Mouse (Mus musculus) olfactory bulb, adult 2 months (tissue): Measurements from ENCODE around the gene Fyn.

Source experiments
- CTCF ChIP-seq: fragments of 200-500 bp; IDR thresholded peaks from 2 replicates; pipeline ENCODE4 v1.5.1; 2012; ENCODE audit warnings: low read depth, mild to moderate bottlenecking, low read length, moderate library complexity; ENCODE audit not compliant: insufficient read depth
- POLR2A ChIP-seq: fragments of 200-500 bp; IDR thresholded peaks from 2 replicates; pipeline ENCODE4 v1.6.1; 2012; ENCODE audit warnings: mild to moderate bottlenecking, low read depth, low read length, moderate library complexity; ENCODE audit not compliant: insufficient read depth

DNA sequence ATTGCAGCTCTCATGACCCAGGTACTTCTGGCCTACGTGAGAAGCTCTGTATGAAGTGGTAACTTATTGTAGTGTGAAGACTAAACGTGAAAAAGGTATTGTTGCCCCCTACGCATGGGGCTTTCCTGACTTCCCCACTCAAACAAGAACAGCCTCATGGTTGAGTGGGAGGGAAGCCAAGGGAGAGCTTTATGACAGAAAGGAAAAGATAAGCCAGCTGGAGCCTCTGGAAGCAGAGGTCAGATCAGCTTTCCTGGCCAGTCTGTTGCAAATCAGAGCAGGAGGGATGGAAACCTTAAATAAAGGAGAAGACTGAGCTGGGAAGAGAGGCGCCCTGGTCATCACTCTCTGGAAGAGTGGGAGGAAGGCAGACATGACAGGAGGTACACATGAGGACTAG, 200.3 kb downstream of the Fyn start:
- TF ChIP-seq CTCF (no peak), POLR2A (no peak)
